Mouse (Mus musculus) granulocyte monocyte progenitor cell, adult 5-6 weeks (primary cell): ENCODE results near the gene Gfi1. TPM values are rescaled to one million over a fixed set of nuclear protein-coding genes. Genes with fewer than 3 reads are reported as not detected.

Source experiments
- ATAC-seq: replicated peaks from 2 replicates; pipeline ENCODE4 v1.8.0; 2016; ENCODE audit warnings: mild to moderate bottlenecking, moderate TSS enrichment, inconsistent platforms; ENCODE audit not compliant: poor library complexity, severe bottlenecking
- total RNA-seq, 2 experiments: library from RNA; stranded (forward) in 1 of 2; stranded (reverse) in 1 of 2; fragments of 200-712, 200-1000 nt in 1 of 2; fragments of >200 nt in 1 of 2; fragmentation: Nextera tagmentation in 1 of 2; gene quantifications; 2 replicates each; pipeline ENCODE4 v1.2.3; 2014 to 2017

The Gfi1 gene
- total RNA-seq, 2 experiments from 2014 or later, result 42.2 to 54.4 TPM

- ATAC-seq, result peak; percentile 20
Observed at GRCm38 (mm10) chr5:107723541-107724511, 2.0 kb downstream of the Gfi1 start.

GRCm38 (mm10) chr5:107722661-107723532 lies 2.9 kb downstream of the Gfi1 start:
- no peak for ATAC-seq

GRCm38 (mm10) chr5:107721638-107722011 lies 4.2 kb downstream of the Gfi1 start:
- no peak for ATAC-seq

GRCm38 (mm10) chr5:107720991-107721637 lies 4.7 kb downstream of the Gfi1 start:
- no peak for ATAC-seq

- ATAC-seq, result no peak
Observed at GRCm38 (mm10) chr5:107720511-107720910, 5.3 kb downstream of the Gfi1 start.

GRCm38 (mm10) chr5:107719786-107720185 lies 6.0 kb downstream of the Gfi1 start:
- ATAC-seq, result no peak

GRCm38 (mm10) chr5:107719209-107719608 lies 6.6 kb downstream of the Gfi1 start:
- no peak for ATAC-seq

- ATAC-seq, result peak; percentile 61
Observed at GRCm38 (mm10) chr5:107717871-107718361, 7.9 kb downstream of the Gfi1 start.

GRCm38 (mm10) chr5:107711689-107712088 lies 14.1 kb downstream of the Gfi1 start:
- ATAC-seq, result peak; percentile 25; the same call in 1 of the 2 replicates

GRCm38 (mm10) chr5:107708124-107708797 lies 17.6 kb downstream of the Gfi1 start:
- peak; percentile 65 for ATAC-seq

GRCm38 (mm10) chr5:107706262-107706661 lies 19.6 kb downstream of the Gfi1 start:
- peak; percentile 66 for ATAC-seq

- peak; percentile 61 for ATAC-seq
Observed at GRCm38 (mm10) chr5:107705756-107706155, 20.1 kb downstream of the Gfi1 start.

GRCm38 (mm10) chr5:107703207-107703763 lies 22.6 kb downstream of the Gfi1 start:
- no peak for ATAC-seq

GRCm38 (mm10) chr5:107701658-107702057 lies 24.2 kb downstream of the Gfi1 start:
- ATAC-seq, result no peak

GRCm38 (mm10) chr5:107700873-107701272 lies 25.0 kb downstream of the Gfi1 start:
- ATAC-seq, result no peak

- ATAC-seq, result peak; percentile 92
Observed at GRCm38 (mm10) chr5:107698888-107699287, 26.9 kb downstream of the Gfi1 start.

GRCm38 (mm10) chr5:107695019-107695418 lies 30.8 kb downstream of the Gfi1 start:
- no peak for ATAC-seq

- 0 out of 2 replicates have a peak, but pooled peaks have one; percentile 30 for ATAC-seq
Observed at GRCm38 (mm10) chr5:107688499-107688866, 37.4 kb downstream of the Gfi1 start.
